In the genomic region with DNA sequence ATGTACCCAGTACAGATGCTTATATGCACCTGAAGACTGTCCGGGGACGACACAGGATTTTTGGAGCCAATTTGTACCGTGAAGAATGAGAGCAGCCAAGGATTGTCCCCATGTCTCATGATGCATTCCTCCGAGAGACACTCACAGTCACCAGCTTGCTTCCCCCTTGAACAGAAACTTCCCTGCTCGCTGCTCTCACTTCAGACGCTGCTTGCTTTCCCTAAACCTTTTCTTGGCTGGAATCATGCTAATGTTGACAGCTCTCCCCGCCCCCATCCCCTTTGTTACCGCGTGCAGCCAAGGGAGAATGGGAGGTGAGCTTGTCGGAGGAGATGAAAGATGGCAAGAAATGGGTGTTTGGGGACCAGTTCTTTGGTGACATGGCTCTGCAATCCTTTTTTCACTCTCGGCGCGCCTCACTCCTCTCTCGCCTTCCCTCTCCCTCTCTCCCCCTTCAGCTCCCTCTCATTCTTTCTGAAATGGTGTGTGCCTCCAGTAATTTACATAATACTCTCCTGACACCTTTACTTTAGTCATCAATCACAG, we compare ENCODE assay signal across 8 mouse cellular contexts.
DNase-seq lines count a peak whose midpoint lies in the region; ATAC-seq and TF ChIP-seq lines count a peak whose summit lies in the region.

No protein-coding gene starts in this region.

- no peaks in the 10 kb centered on the region for H3K9me3 ChIP-seq in kidney, embryonic 15.5 days (replicated peaks)
- H3K9me3 ChIP-seq in hindbrain, postnatal 0 days (ENCODE audit: low read length) = no peaks in the 10 kb centered on the region
- no peaks in the 10 kb centered on the region for H3K9me3 ChIP-seq in neural tube, embryonic 14.5 days (ENCODE audit: control insufficient read depth, low read length)

- DNase-seq in kidney, postnatal 10 days = no peak
- peak; percentile 56 for DNase-seq in embryo, embryonic 9.5 days (ENCODE audit: extremely low spot score)
- DNase-seq in hindbrain, postnatal 0 days (ENCODE audit: low spot score) = peak; percentile 53
- DNase-seq in testis, postnatal 14 days (ENCODE audit: low spot score) = no peak
- DNase-seq in thymus, postnatal 36 days = no peak
- no peak for DNase-seq in kidney, postnatal 25 days

- no peak for ATAC-seq in kidney, embryonic 15.5 days (replicated peaks; ENCODE audit: low FRiP score)
- peak; percentile 55 for ATAC-seq in hindbrain, postnatal 0 days
- peak; percentile 74 for ATAC-seq in neural tube, embryonic 14.5 days (ENCODE audit: low read depth)

- TF ChIP-seq CTCF in hindbrain, postnatal 0 days (IDR thresholded peaks at IDR 0.05; ENCODE audit: low read depth) = no peak

- H3K27me3 ChIP-seq in kidney, embryonic 15.5 days = 0 out of 2 replicates have a peak, but pooled peaks cover 5% of the 10 kb centered on the region
- H3K27me3 ChIP-seq in hindbrain, postnatal 0 days (ENCODE audit: insufficient read depth, low read length) = no peaks in the 10 kb centered on the region
- H3K27me3 ChIP-seq in neural tube, embryonic 14.5 days (ENCODE audit: control insufficient read depth, insufficient read depth, low read length) = no peaks in the 10 kb centered on the region

- WGBS in kidney, embryonic 15.5 days = 6% methylated on average over 14 of the region's 14 CpGs
- WGBS in hindbrain, postnatal 0 days = 4% methylated on average over 14 of the region's 14 CpGs
- 4% methylated on average over 14 of the region's 14 CpGs for WGBS in neural tube, embryonic 14.5 days

- no peak overlapping the region for H3K27ac ChIP-seq in kidney, embryonic 15.5 days
- no peak overlapping the region for H3K27ac ChIP-seq in hindbrain, postnatal 0 days
- H3K27ac ChIP-seq in neural tube, embryonic 14.5 days (ENCODE audit: low read depth, low read length) = peak overlapping the region; percentile 58; the same call in 1 of the 2 replicates

- 0 out of 2 replicates have a peak overlapping the region, but pooled peaks have one; percentile 23 for H3K9ac ChIP-seq in kidney, embryonic 15.5 days
- H3K9ac ChIP-seq in hindbrain, postnatal 0 days (replicated peaks; ENCODE audit: low read length) = 0 out of 2 replicates have a peak overlapping the region, but pooled peaks have one; percentile 7
- no peak overlapping the region; the same call in 1 of the 2 replicates for H3K9ac ChIP-seq in neural tube, embryonic 14.5 days (replicated peaks; ENCODE audit: low read depth, low read length)

- H3K36me3 ChIP-seq in kidney, embryonic 15.5 days = no peaks in the 10 kb centered on the region
- no peaks in the 10 kb centered on the region for H3K36me3 ChIP-seq in hindbrain, postnatal 0 days (ENCODE audit: insufficient read depth, low read length)
- no peaks in the 10 kb centered on the region for H3K36me3 ChIP-seq in neural tube, embryonic 14.5 days (ENCODE audit: control insufficient read depth, insufficient read depth, low read length)

- peak overlapping the region; percentile 24 for H3K4me3 ChIP-seq in kidney, embryonic 15.5 days (replicated peaks)
- peak overlapping the region; percentile 26; the same call in 1 of the 2 replicates for H3K4me3 ChIP-seq in hindbrain, postnatal 0 days (ENCODE audit: low read length)
- H3K4me3 ChIP-seq in neural tube, embryonic 14.5 days (ENCODE audit: low read depth, low read length) = peak overlapping the region; percentile 9

- peaks cover 8% of the 10 kb centered on the region for H3K4me1 ChIP-seq in kidney, embryonic 15.5 days
- no peaks in the 10 kb centered on the region for H3K4me1 ChIP-seq in hindbrain, postnatal 0 days (ENCODE audit: insufficient read depth, low read length)
- H3K4me1 ChIP-seq in neural tube, embryonic 14.5 days (ENCODE audit: control insufficient read depth, insufficient read depth, low read length) = peaks cover 5% of the 10 kb centered on the region; the same call in 1 of the 2 replicates

- H3K4me2 ChIP-seq in kidney, embryonic 15.5 days = peak overlapping the region; percentile 59
- H3K4me2 ChIP-seq in hindbrain, postnatal 0 days (ENCODE audit: low read depth, low read length) = peak overlapping the region; percentile 61
- peak overlapping the region; percentile 40 for H3K4me2 ChIP-seq in neural tube, embryonic 14.5 days (ENCODE audit: low read depth, low read length)

Comparison
In these comparisons a context has a peak if more than half of its experiments do, and no peak if none do; other contexts are left out.
1. DNase-seq: peak in embryo, embryonic 9.5 days (single experiment) and hindbrain, postnatal 0 days (single experiment); none in kidney, postnatal 10 days (single experiment), testis, postnatal 14 days (single experiment), thymus, postnatal 36 days (0 of 2) and kidney, postnatal 25 days (0 of 2).
2. Peak in every context shown above with its lines, with median percentiles within 50 percentile points of each other: H3K4me2 ChIP-seq and H3K4me3 ChIP-seq.